Mouse (Mus musculus): ENCODE measurements around the gene Olfr495.

Olfr495 gene

DNA sequence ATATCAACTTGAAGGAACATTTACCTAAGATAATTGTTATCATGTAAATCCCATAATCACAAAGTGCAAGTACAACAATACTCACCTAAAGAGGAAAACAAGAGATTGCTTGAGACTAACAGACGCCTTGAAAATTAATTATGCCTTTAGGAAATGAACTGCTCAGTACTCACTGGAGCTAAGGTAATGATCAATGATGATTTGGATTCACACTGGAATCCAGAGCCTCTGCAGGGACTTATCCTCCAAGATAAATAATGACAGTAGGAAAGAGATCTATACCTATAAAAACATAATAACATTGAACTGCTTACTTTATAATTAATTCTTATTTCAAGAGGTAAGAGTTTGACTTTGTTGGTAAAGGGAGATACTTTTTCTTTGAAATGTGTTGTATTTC lies at the start of gene Olfr495:
Olfr495 (plus strand) TSS at position 301 of the 400 bp plus-strand sequence.
- in situ Hi-C loops (cut with MboI; ENCODE audit: unreplicated experiment in 2 of 2): no loop called here

DNA sequence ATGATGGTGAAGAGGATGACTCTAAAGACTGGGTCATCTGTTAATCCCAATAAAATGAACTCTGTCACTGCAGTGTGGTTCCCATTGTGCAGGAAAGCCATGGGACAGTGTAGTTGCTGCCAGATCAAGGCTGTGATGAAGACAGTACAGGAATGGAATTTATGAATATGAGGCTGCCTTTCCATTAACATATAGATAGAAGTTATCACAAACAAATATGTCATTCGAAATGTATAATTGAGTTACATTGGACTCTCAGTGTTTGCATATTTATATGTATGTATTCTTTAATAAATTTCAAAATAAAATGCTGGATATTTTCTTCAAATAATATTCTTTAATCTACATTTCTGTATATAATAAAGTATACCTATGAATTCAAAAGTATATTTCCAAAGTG lies 46.1 kb upstream of the Olfr495 start, which contains the start of gene Olfr493:
Olfr493 (minus strand) TSS at position 101 of the 400 bp plus-strand sequence.
- in situ Hi-C loops (cut with MboI; ENCODE audit: unreplicated experiment in 2 of 2): no loop called here

GRCm38 (mm10) chr7:108365035-108365434 lies 27.9 kb upstream of the Olfr495 start, which contains the start of gene Olfr494:
Gene Olfr494 (plus strand): TSS chr7:108365335.
- in situ Hi-C loops (cut with MboI; ENCODE audit: unreplicated experiment in 2 of 2): no loop called here

DNA sequence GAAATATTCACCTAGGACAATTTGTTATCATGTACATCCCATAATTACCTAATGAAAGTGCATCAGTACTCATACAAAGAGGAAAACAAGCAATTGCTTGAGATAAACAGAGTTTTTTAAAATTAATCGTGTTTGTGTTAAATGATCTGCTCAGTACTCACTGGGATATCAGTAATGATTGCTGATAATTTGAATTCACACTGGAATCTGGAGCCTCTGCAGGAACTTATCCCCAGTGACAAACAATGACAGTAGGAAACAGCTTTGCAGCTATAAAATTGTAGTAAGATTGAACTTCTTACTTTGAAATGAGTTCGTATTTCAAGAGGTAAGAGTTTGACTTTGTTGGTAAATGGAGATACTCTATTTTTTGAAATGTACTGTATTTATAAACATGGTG lies 27.2 kb downstream of the Olfr495 start, which contains the start of gene Olfr497:
Olfr497 (plus strand) TSS at position 301 of the 400 bp plus-strand sequence.
- in situ Hi-C loops (cut with MboI; ENCODE audit: unreplicated experiment in 2 of 2): no loop called here
